ENCODE assay signal across 27 mouse cellular contexts in genomic region chr2:170543625-170544024, GRCm38 (mm10). TPM values are rescaled to one million over a fixed set of nuclear protein-coding genes. Genes with fewer than 3 reads are reported as not detected.
"Had no signal": no experiment of that assay in that cellular context is flagged by ENCODE, and none has a peak within 500 bp of the region (broad histone marks: within the 10 kb centered on the region; RNA-seq: fewer than 3 reads in every experiment).

No protein-coding gene starts in this region.

- H3K4me3 ChIP-seq: liver, embryonic 13.5 days; liver, embryonic 15.5 days; midbrain, embryonic 10.5 days; midbrain, embryonic 12.5 days; myocyte; neural tube, embryonic 13.5 days; neural tube, embryonic 15.5 days had no signal

- H3K9ac ChIP-seq: liver, embryonic 13.5 days; liver, embryonic 15.5 days; liver, postnatal 0 days; midbrain, embryonic 12.5 days; neural tube, embryonic 13.5 days; neural tube, embryonic 15.5 days had no signal

- H3K4me2 ChIP-seq: liver, embryonic 11.5 days; liver, embryonic 13.5 days; liver, embryonic 15.5 days; midbrain, embryonic 12.5 days; neural tube, embryonic 13.5 days; neural tube, embryonic 15.5 days had no signal

- H3K27me3 ChIP-seq: liver, embryonic 13.5 days; liver, embryonic 15.5 days; midbrain, embryonic 12.5 days; neural tube, embryonic 13.5 days; neural tube, embryonic 15.5 days had no signal

- DNase-seq: liver; liver, embryonic 13.5 days; liver, postnatal 0 days; retina, postnatal 1 day; right cerebral cortex, adult 18-20 months; right cerebral cortex, postnatal 25 days; right cerebral cortex, postnatal 4 days; spleen, adult 18-20 months; thymus, adult 18-20 months; thymus, postnatal 14 days; thymus, postnatal 36 days had no signal

- H3K4me1 ChIP-seq: liver, embryonic 13.5 days; liver, embryonic 15.5 days had no signal

- H3K9me3 ChIP-seq: liver, embryonic 13.5 days; liver, embryonic 15.5 days; midbrain, embryonic 10.5 days; midbrain, embryonic 12.5 days; neural tube, embryonic 13.5 days; neural tube, embryonic 15.5 days had no signal

- ATAC-seq: liver, postnatal 0 days; midbrain, embryonic 16.5 days had no signal

- H3K36me3 ChIP-seq: liver, embryonic 13.5 days; liver, embryonic 15.5 days; midbrain, embryonic 10.5 days; midbrain, embryonic 12.5 days; neural tube, embryonic 13.5 days; neural tube, embryonic 15.5 days had no signal

- H3K27ac ChIP-seq: liver, embryonic 13.5 days; liver, embryonic 15.5 days; midbrain, embryonic 10.5 days; midbrain, embryonic 12.5 days; neural tube, embryonic 13.5 days; neural tube, embryonic 15.5 days had no signal

RNA-seq across cellular contexts. Expression of gene Cyp24a1, which starts 46.7 kb away (rescaled TPM):
- total RNA-seq: megakaryocyte, adult 5-6 weeks; megakaryocyte-erythroid progenitor cell, adult 5-6 weeks had no signal
- polyA plus RNA-seq: liver, embryonic 11.5 days; liver, embryonic 13.5 days; liver, embryonic 15.5 days; liver, postnatal 0 days; lung, embryonic 16.5 days; midbrain, embryonic 10.5 days; neural tube, embryonic 11.5 days; neural tube, embryonic 13.5 days; small intestine, adult 2 months; stomach, embryonic 14.5 days had no signal

RNA-seq across cellular contexts. Expression of gene 4930470P17Rik, which starts 58.2 kb away (rescaled TPM):
- total RNA-seq: megakaryocyte, adult 5-6 weeks; megakaryocyte-erythroid progenitor cell, adult 5-6 weeks had no signal
- polyA plus RNA-seq: liver, embryonic 11.5 days; liver, embryonic 13.5 days; liver, embryonic 15.5 days; liver, postnatal 0 days; lung, embryonic 16.5 days; midbrain, embryonic 10.5 days; midbrain, embryonic 12.5 days; midbrain, embryonic 14.5 days; midbrain, embryonic 16.5 days; myocyte; neural tube, embryonic 11.5 days; neural tube, embryonic 13.5 days; small intestine, adult 2 months; stomach, embryonic 14.5 days; thymus, postnatal 0 days had no signal
